Mouse (Mus musculus) hindbrain, embryonic 16.5 days (tissue): ENCODE measurements at regions not wholly inside any gene's neighbourhood (a gene's known extent, or its start where the extent isn't known, plus 50 kb on each side); places are given as distances from the start of the nearest gene placed in this dataset.
A peak's percentile ranks its signal among the peaks of the same experiment; 100 is the strongest.
"Not testable (repeated sequence)": the region's sequence is repeated elsewhere in the genome, so short reads cannot be mapped to it uniquely, and the experiment has no call there.

Source experiments
- ATAC-seq: fragments of 200-750 bp; cut with Nextera tagmentation; 2 replicates; pipeline ENCODE4 v1.8.0; 2017; ENCODE audit warnings: moderate TSS enrichment, moderate library complexity
- H3K27ac ChIP-seq: fragments of 300-500 bp; sonication (generic); 2 replicates; pipeline ENCODE4 v1.5.1; 2014; ENCODE audit warnings: low read depth, mild to moderate bottlenecking, control low read depth, low read length, moderate library complexity
- H3K27me3 ChIP-seq: fragments of 300-500 bp; sonication (generic); replicated peaks from 2 replicates; pipeline ENCODE4 v1.6.1; 2014; ENCODE audit warnings: low read length; ENCODE audit not compliant: control insufficient read depth, insufficient read depth
- H3K36me3 ChIP-seq: fragments of 300-500 bp; sonication (generic); 2 replicates; pipeline ENCODE4 v1.6.1; 2014; ENCODE audit warnings: mild to moderate bottlenecking, low read length, moderate library complexity, mixed read lengths; ENCODE audit not compliant: control insufficient read depth, insufficient read depth
- H3K4me1 ChIP-seq: fragments of 300-500 bp; sonication (generic); 2 replicates; pipeline ENCODE4 v1.6.1; 2014; ENCODE audit warnings: low read depth, low read length; ENCODE audit not compliant: control insufficient read depth, insufficient read depth
- H3K4me2 ChIP-seq: fragments of 300-500 bp; sonication (generic); 2 replicates; pipeline ENCODE4 v1.6.1; 2014; ENCODE audit warnings: mild to moderate bottlenecking, low read length, control low read depth, moderate library complexity
- H3K4me3 ChIP-seq: fragments of 300-500 bp; sonication (generic); 2 replicates; pipeline ENCODE4 v1.5.1; 2014; ENCODE audit warnings: mild to moderate bottlenecking, low read length, control low read depth, moderate library complexity
- H3K9ac ChIP-seq: fragments of 300-500 bp; sonication (generic); 2 replicates; pipeline ENCODE4 v1.6.1; 2014; ENCODE audit warnings: low read depth, mild to moderate bottlenecking, control low read depth, low read length, moderate library complexity
- H3K9me3 ChIP-seq: fragments of 300-500 bp; sonication (generic); 2 replicates; pipeline ENCODE4 v1.6.1; 2014; ENCODE audit warnings: mild to moderate bottlenecking, low read length, moderate library complexity; ENCODE audit not compliant: control insufficient read depth
- WGBS: fragments of 180-500 bp; shearing (Covaris S2); extraction: QIAGEN DNeasy Blood & Tissue Kit; methylation state at CpG from one replicate; pipeline ENCODE4 v1.1.7; 2014; 5-methylcytosine and 5-hydroxymethylcytosine counted together

DNA sequence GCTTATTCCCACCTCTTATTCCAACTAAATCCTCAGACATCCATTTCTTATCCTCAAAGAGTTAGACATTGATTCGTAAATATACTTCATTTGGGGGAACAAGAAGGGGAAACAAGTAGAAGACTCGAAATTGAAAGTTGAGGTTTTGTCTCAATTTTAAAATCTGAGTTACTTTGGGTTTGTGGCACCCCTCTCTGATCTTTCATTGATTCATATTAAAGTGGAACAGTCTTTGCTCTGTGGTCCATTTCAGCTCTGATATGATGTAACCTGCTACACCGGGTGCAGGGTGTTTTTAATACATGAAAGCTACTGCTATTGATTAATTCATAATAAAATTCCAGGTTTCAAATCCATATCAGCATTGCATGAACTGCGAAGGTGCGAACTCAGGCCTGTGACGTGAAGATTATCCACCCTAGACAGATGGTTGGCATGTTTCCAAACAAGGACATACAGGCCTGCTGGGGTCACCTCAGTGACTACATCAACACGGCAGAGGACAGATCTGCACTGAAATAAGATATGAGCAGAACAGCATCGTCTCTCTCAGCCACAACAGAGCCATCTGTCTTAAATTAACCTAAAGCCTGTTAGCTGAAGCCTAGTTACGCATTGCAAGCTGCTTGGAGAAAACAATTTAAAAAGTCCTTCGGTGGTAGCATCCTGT is 101.5 kb upstream of the Prlr start:
- H3K4me1 ChIP-seq: no peaks in the 10 kb centered on the region
- 49% methylated on average over 10 of the region's 10 CpGs for WGBS
- peak; percentile 95 for ATAC-seq
- H3K9ac ChIP-seq: no peak overlapping the region
- H3K27ac ChIP-seq: peak overlapping the region; percentile 30; the same call in 1 of the 2 replicates
- H3K4me3 ChIP-seq: no peak overlapping the region
- no peaks in the 10 kb centered on the region for H3K27me3 ChIP-seq
- H3K9me3 ChIP-seq: no peaks in the 10 kb centered on the region
- no peak overlapping the region for H3K4me2 ChIP-seq
- no peaks in the 10 kb centered on the region for H3K36me3 ChIP-seq

DNA sequence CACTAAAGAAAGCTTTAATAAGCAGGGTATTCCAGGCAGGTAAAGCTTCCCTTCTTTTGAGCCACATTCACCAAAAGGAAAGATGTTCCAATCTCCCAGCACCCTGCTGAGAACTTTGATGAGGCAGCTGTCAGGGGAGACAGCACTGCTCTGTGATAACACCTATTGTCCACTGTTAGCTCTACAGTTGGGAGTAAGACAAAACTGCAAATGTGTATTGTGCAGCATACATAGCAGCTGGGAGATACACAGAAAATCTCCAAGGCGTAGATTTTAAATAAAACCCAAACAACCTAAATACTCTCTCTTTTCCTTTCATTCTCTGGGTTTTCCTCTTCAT is 101.0 kb upstream of the Prlr start:
- Histone ChIP-seq H3K36me3 (no peaks in the 10 kb centered on the region), H3K4me1 (no peaks in the 10 kb centered on the region), H3K4me2 (no peak overlapping the region), H3K27ac (peak overlapping the region; percentile 30; the same call in 1 of the 2 replicates), H3K4me3 (no peak overlapping the region), H3K9ac (no peak overlapping the region), H3K27me3 (no peaks in the 10 kb centered on the region), H3K9me3 (no peaks in the 10 kb centered on the region)
- peak; percentile 84 for ATAC-seq
- WGBS: 67% methylated on average over 1 of the region's 1 CpGs

DNA sequence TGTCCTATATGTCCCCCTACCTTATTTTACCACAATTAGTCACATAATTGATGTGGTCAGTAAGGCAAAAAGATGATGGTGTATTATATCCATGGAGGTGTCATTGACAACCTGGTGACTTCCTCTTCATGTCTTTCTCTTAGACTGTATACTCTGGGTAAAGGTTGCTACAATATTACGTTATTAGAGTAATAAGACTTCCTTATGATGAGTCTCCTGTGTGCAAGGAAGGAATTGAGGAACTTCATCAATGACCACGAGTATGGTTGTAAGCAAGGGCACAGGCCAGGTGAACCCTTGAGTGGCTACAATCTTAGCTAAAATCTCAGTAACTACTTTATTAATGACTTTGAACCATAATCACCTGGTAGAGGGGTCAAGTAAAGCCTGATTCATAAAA is 98.6 kb upstream of the Prlr start:
- Histone ChIP-seq H3K4me2 (no peak overlapping the region), H3K36me3 (no peaks in the 10 kb centered on the region), H3K9me3 (no peaks in the 10 kb centered on the region), H3K9ac (no peak overlapping the region), H3K27ac (no peak overlapping the region), H3K4me1 (no peaks in the 10 kb centered on the region), H3K4me3 (no peak overlapping the region), H3K27me3 (no peaks in the 10 kb centered on the region)
- 94% methylated on average over 2 of the region's 2 CpGs for WGBS
- ATAC-seq: no peak

DNA sequence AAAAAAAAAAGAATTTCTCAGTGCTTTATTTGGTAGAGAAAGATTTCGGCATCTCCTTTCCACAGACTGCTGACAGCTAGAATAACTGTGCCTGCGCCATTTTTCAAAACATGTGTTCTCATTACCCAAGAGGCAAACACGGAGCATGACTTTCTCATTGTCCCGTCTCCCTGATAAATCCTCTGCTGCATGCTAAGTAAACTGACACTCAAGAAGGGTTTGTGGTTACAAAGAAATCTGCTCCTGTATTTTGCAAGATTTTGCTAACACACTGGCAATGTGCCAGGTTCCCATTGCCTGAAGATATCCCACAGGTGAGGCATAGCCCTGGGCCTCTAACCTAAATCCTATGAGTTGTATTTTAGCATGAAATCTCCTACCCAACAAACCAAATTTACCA is 97.5 kb upstream of the Prlr start:
- Histone ChIP-seq H3K9ac (no peak overlapping the region), H3K9me3 (no peaks in the 10 kb centered on the region), H3K36me3 (no peaks in the 10 kb centered on the region), H3K4me1 (no peaks in the 10 kb centered on the region), H3K27me3 (no peaks in the 10 kb centered on the region), H3K4me3 (no peak overlapping the region), H3K4me2 (no peak overlapping the region), H3K27ac (no peak overlapping the region)
- 89% methylated on average over 4 of the region's 4 CpGs for WGBS
- no peak for ATAC-seq

DNA sequence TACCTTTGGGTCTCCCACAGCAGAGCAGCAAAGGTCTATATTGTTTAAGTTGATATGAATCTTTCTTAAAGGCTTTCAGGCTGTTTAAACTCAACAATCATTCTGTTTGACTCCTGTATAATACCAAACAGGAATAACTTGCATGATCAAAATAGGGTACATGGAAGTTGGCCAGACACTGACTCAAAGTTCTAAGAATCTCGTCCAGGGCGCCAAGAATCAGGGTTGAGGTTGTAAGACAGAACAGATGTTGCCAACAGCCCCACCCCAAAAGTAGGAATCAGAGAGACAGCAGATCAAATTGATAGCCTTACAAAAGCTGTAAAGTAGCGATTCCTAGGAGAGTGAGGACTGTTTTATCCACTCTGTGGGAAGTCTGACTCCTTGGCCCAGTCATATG is 88.3 kb upstream of the Prlr start:
- no peak for ATAC-seq

DNA sequence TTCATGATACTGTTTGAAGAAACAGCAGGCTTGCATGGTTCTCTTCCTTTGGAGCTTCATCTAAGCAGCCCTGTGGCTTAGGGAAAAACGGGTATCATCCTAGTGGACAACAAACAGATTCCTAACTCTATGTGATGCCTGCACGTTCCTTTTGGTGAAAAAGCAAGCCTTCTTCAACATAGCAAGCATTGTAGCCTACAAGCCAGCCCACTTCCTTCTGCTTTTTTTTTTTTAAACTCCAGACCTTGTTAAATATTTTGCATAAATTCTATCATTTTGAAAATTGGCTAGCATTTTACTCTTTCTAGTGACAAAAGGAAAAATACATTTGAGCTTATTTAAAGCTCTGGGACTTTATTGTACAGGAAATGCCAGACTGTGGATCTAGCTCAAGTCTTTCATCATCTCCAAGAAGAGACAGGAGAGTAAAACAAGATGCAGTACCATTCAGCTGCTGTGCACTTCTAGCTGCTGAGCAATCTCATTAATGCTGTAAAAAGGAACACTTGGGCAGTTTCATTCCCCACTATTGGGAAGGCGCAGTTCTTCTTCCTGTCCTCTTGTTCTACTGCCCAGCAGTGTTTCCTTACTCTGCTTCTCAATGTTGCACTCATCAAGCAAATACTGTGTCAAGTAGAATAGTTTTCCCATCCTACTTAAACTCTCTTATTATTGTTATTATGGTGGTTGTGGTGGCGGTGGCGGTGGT is 86.5 kb upstream of the Prlr start:
- ATAC-seq: no peak
- Histone ChIP-seq H3K9ac (no peak overlapping the region), H3K4me1 (no peaks in the 10 kb centered on the region), H3K27me3 (no peaks in the 10 kb centered on the region), H3K9me3 (no peaks in the 10 kb centered on the region), H3K36me3 (no peaks in the 10 kb centered on the region), H3K4me3 (no peak overlapping the region), H3K4me2 (no peak overlapping the region), H3K27ac (no peak overlapping the region)
- 87% methylated on average over 5 of the region's 5 CpGs for WGBS

More for the DNA sequence above, 88.3 kb upstream of the Prlr start:
- WGBS: 74% methylated on average over 3 of the region's 3 CpGs
- Histone ChIP-seq H3K36me3 (no peaks in the 10 kb centered on the region), H3K9me3 (no peaks in the 10 kb centered on the region), H3K27ac (no peak overlapping the region), H3K4me1 (no peaks in the 10 kb centered on the region), H3K27me3 (no peaks in the 10 kb centered on the region), H3K9ac (no peak overlapping the region), H3K4me3 (no peak overlapping the region), H3K4me2 (no peak overlapping the region)

DNA sequence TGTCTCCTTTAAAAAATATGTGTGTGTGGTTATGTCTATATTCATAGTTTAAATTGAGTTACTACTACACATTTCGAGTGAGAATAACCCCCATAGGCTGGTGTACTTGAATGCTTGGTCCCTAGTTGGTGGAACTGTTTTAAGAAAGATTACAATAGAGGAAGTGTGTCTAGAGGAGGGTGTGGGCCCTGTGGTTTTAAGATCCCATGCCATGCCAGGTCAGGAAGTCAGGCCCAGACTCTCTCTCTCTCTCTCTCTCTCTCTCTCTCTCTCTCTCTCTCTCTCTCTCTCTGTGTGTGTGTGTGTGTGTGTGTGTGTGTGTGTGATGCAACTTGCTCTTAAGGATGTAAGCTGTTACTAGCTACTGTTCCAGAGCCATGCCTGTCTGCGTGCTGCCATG is 73.7 kb upstream of the Prlr start:
- no peak for ATAC-seq

DNA sequence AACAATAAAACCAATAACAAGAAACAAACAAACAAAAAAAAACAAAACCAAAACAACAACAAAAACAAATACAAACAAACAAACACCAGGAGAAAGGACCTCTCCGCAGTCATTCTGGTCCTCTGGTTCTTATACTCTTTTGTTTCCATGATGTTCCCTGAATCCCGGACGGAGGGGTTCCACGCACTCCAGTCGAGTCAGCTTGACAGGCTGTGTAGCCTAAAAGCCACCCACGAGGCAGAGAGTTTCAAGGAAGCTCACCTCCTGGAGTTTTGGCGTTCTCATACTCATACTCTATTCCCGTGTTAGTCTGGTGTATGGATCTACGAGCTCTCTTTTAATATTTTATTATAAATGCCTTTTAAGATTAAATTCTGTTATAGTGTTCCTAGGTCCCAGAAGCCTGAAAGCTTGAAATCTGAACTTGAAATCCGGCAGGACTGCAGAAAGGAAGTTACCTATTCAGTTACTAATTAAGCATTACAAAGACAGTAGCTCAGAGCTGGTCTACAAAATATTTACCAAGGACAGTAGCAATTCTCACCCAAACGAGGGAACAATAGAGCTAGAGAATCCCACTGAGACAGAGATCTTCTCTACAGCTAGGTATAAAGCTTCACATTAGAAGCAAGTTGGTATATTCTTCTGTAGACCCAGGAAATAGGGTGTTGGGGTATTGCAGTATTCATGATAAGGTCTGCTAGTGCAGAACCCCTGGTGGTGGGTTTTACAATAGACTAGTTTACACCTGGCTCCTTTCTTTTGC is 71.6 kb upstream of the Prlr start:
- 60% methylated on average over 11 of the region's 11 CpGs for WGBS
- not testable (repeated sequence) for ATAC-seq, H3K4me2 ChIP-seq, H3K4me1 ChIP-seq, H3K27ac ChIP-seq, H3K27me3 ChIP-seq, H3K9ac ChIP-seq, H3K36me3 ChIP-seq, H3K9me3 ChIP-seq, H3K4me3 ChIP-seq

More for the DNA sequence above, 73.7 kb upstream of the Prlr start:
- no peak overlapping the region for H3K27ac ChIP-seq
- H3K4me2 ChIP-seq: no peak overlapping the region
- H3K36me3 ChIP-seq: no peaks in the 10 kb centered on the region
- no peaks in the 10 kb centered on the region for H3K27me3 ChIP-seq
- no peaks in the 10 kb centered on the region for H3K4me1 ChIP-seq
- no peak overlapping the region for H3K9ac ChIP-seq
- no peaks in the 10 kb centered on the region for H3K9me3 ChIP-seq
- 85% methylated on average over 2 of the region's 2 CpGs for WGBS
- no peak overlapping the region for H3K4me3 ChIP-seq

DNA sequence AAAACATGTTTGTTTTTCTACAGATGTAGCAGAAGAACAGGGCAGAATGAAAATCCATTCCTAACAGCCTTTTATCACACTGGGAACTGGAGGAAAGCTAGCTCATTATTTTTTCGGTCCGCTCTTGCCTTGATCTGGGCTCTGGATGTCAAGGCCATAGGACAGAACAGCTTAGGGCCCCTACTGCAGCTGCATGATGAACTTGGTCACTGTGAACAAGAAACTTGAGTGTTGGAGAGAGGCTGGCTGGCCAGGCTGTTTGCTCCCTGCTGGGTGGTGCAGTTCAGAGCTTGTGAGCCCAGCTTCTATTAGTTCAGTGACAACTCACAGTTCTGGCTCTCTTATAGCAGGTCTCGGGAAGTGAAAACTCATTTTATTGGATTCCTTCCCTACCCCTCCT is 70.2 kb upstream of the Prlr start:
- Histone ChIP-seq H3K27me3 (no peaks in the 10 kb centered on the region), H3K4me3 (no peak overlapping the region), H3K36me3 (no peaks in the 10 kb centered on the region), H3K4me1 (no peaks in the 10 kb centered on the region), H3K27ac (no peak overlapping the region), H3K9me3 (no peaks in the 10 kb centered on the region), H3K4me2 (no peak overlapping the region), H3K9ac (no peak overlapping the region)
- ATAC-seq: no peak
- WGBS: 87% methylated on average over 3 of the region's 3 CpGs
